Mouse (Mus musculus): ENCODE measurements around the gene Gab3. TPM values are rescaled to one million over a fixed set of nuclear protein-coding genes. Genes with fewer than 3 reads are reported as not detected.

The Gab3 gene
- 15.0 and 24.4 TPM in 2 replicates for total RNA-seq (2015; ENCODE audit: low replicate concordance)
- total RNA-seq (2017; ENCODE audit: low replicate concordance) = 9.6 and 9.8 TPM in 2 replicates

GRCm38 (mm10) chrX:75084774-75085508, at the start of gene Gab3:
Gene Gab3 (minus strand): TSS chrX:75085458.
- peak; percentile 96 for ATAC-seq (replicated peaks; ENCODE audit: low FRiP score, poor library complexity, severe bottlenecking)

GRCm38 (mm10) chrX:75130467-75131160, 45.4 kb upstream of the Gab3 start, which contains the start of gene Mpp1:
Gene Mpp1 (minus strand): TSS chrX:75131016.
- ATAC-seq (replicated peaks; ENCODE audit: low FRiP score, poor library complexity, severe bottlenecking) = peak; percentile 95

DNA sequence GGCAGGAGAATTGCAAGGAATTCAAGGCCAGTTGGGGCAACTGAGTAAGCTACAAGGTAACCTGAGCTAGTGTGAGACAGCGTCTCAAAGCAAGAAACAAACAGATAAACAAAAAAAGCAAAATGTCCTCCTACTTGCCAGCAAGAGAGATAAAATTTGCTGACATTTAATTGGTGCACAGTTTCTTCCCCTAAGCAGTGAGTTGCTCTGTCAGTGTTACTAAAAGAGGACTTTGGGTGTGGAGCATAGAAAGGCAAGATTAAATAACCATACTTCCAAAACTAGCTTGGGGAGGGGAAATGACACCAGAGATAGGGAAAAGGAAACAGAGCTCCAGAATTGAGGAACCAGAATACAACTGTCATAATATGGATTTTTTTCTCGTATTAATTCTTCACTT, 44.2 kb upstream of the Gab3 start:
- peak; percentile 76 for ATAC-seq (replicated peaks; ENCODE audit: low FRiP score, poor library complexity, severe bottlenecking)

- ATAC-seq (replicated peaks; ENCODE audit: low FRiP score, poor library complexity, severe bottlenecking) = no peak
These were observed 43.2 kb upstream of the Gab3 start for GRCm38 (mm10) chrX:75128333-75128980.

DNA sequence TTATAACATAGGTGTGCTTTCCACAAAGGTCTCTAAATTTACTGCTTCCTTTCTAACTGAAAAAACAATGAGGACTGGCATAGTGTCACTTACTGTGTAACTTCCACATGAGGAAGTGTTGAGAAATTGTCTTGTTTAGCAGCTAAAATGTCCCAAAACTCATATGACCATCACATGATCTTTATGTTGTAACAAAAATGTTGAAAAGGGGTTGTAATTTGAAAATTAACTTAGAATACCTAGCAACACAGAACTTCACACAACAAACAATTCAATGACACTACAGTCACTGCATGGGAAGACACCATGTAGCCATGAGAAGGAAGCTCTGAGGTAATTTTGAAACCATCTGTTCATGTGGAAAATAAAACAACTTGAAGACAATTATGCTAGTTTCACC, 41.6 kb upstream of the Gab3 start:
- no peak for ATAC-seq (replicated peaks; ENCODE audit: low FRiP score, poor library complexity, severe bottlenecking)

- ATAC-seq (replicated peaks; ENCODE audit: low FRiP score, poor library complexity, severe bottlenecking) = no peak
These were observed 40.3 kb upstream of the Gab3 start for GRCm38 (mm10) chrX:75125606-75126005.

- ATAC-seq (replicated peaks; ENCODE audit: low FRiP score, poor library complexity, severe bottlenecking) = peak; percentile 90
These were observed 30.3 kb upstream of the Gab3 start for GRCm38 (mm10) chrX:75115550-75115949.

DNA sequence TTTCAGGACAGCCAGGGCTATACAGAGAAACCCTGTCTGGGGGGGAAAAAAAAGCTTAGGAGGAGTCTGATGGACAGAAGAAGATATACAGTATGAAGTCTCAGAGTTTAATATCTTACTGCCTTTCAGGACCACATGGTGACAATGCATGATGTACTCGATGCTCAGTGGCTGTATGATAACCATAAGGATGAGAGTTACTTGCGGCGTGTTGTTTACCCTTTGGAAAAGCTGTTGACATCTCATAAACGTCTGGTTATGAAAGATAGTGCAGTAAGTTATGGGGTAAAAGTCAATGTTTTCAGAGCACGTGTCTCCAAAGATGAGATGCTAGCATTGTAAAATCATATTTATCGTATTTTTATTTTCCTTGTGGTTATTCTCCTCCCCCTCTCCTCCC, 17.0 kb upstream of the Gab3 start:
- peak; percentile 95 for ATAC-seq (replicated peaks; ENCODE audit: low FRiP score, poor library complexity, severe bottlenecking)

- ATAC-seq (replicated peaks; ENCODE audit: low FRiP score, poor library complexity, severe bottlenecking) = no peak
These were observed 13.5 kb upstream of the Gab3 start for GRCm38 (mm10) chrX:75098799-75099198.

DNA sequence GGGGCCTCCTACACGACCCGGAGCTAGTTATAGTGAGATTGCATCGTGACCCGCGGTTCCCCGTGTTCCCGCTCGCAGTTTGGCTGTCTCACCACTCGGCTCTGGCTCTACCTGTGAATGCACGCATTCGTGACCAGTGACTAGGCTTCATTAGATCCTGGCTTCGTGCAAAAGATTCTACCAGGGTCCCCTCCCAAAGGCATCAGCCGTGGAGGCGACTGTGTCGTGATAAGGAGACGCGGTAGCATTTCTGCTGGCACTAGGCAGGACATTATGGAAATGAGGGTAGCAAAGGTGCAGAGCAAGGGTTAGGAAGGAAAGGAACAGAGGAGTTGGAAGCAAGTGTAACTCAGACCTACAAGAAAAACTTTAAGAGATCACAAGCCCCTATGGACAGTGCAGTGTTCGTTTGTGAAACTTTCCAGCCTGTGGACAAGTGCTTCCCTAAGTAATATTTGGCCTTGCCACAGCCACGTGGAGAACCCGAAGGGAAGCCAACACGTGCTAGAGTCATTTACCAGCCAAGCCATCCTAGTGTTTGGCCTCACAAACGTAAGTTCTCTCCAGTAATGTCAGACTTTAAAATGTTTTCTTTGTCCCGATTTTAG, 11.0 kb upstream of the Gab3 start:
- ATAC-seq (replicated peaks; ENCODE audit: low FRiP score, poor library complexity, severe bottlenecking) = no peak; the same call in 1 of the 2 replicates

- peak; percentile 99 for ATAC-seq (replicated peaks; ENCODE audit: low FRiP score, poor library complexity, severe bottlenecking)
These were observed 10.3 kb upstream of the Gab3 start, which contains the start of gene Dkc1 for GRCm38 (mm10) chrX:75095369-75096162. Gene Dkc1 (plus strand): TSS chrX:75095854.

DNA sequence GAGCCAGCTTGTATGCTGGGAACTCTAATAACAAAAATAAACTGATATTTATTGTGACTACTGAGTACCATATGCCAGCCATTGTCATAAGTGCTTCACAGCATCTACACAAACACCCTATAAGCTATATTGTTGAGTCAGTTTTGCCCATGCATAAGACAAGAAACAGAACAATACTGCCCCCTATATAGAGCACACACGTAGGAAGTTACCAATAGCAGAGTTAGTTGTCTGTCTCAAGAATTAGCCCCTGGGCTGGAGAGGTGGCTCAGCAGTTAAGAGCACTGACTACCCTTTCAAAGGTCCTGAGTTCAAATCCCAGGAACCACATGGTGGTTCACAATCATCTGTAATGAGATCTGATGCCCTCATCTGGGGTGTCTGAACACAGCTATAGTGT, 396 bp upstream of the Gab3 start:
- no peak for ATAC-seq (replicated peaks; ENCODE audit: low FRiP score, poor library complexity, severe bottlenecking)

DNA sequence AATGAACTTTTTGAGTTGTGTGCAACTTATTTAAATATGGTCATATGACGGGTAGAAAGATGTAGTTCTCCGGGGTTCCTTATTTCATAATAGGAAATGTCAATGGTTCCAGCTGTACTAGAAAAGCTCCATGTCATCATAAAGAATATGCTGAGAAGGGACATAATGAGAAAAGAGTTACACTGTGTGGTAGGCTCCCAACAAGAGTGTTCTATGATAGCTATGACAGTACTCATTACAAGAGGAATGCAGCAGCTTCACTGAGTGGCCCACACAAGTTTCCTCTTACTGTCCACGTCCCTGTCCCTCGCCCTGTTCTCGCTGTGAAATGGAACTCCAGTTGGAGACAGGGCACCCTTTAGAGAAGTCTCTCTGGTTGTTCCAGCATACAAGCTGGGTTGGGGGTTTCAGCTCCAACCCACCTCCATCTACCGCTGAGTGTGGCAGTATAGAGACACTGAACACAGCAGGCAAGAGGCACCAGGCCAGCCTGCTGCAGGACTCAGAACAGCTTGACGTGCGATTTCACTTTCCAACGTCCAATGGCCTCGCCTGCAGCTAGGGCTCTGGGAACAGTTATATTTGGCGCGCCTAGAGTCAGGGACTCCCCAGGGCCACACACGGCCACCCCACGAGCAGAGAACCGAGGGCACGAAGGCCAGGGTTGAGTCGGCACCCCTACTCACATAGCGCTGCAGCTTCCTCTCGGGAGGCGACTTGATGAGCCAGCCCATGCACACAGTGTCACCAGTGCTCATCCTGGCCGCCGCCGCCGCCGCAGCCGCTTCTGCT, 1.1 kb downstream of the Gab3 start:
- peak; percentile 77 for ATAC-seq (replicated peaks; ENCODE audit: low FRiP score, poor library complexity, severe bottlenecking)

GRCm38 (mm10) chrX:75082351-75082750, 2.9 kb downstream of the Gab3 start:
- peak; percentile 72 for ATAC-seq (replicated peaks; ENCODE audit: low FRiP score, poor library complexity, severe bottlenecking)

GRCm38 (mm10) chrX:75056120-75056775, 29.0 kb downstream of the Gab3 start:
- ATAC-seq (replicated peaks; ENCODE audit: low FRiP score, poor library complexity, severe bottlenecking) = no peak

GRCm38 (mm10) chrX:75046921-75047635, 38.2 kb downstream of the Gab3 start:
- ATAC-seq (replicated peaks; ENCODE audit: low FRiP score, poor library complexity, severe bottlenecking) = no peak

- ATAC-seq (replicated peaks; ENCODE audit: low FRiP score, poor library complexity, severe bottlenecking) = no peak
These were observed 39.3 kb downstream of the Gab3 start for GRCm38 (mm10) chrX:75045931-75046330.

Measured in erythroblast, adult 5-6 weeks (primary cell).